ENCODE assay signal across 15 mouse cellular contexts in genomic region chr11:97560210-97560963, GRCm38 (mm10). TPM values are rescaled to one million over a fixed set of nuclear protein-coding genes. Genes with fewer than 3 reads are reported as not detected.
DNase-seq lines count a peak whose midpoint lies in the region; ATAC-seq lines count a peak whose summit lies in the region.
"Had no signal": no experiment of that assay in that cellular context is flagged by ENCODE, and none has a peak within 500 bp of the region (broad histone marks: within the 10 kb centered on the region; RNA-seq: fewer than 3 reads in every experiment).

No protein-coding gene starts in this region.

- no peak for ATAC-seq in forebrain, embryonic 13.5 days
- no peak for ATAC-seq in midbrain, embryonic 11.5 days (ENCODE audit: low FRiP score)
- ATAC-seq in forebrain, embryonic 16.5 days, result 0 out of 2 replicates have a peak, but pooled peaks have one; percentile 13
- ATAC-seq in midbrain, embryonic 13.5 days, result peak; percentile 10; the same call in 1 of the 2 replicates

- H3K36me3 ChIP-seq in forebrain, embryonic 13.5 days (ENCODE audit: poor library complexity, severe bottlenecking), result no peaks in the 10 kb centered on the region; the same call in 1 of the 2 replicates
- no peaks in the 10 kb centered on the region for H3K36me3 ChIP-seq in forebrain, embryonic 10.5 days (replicated peaks)
- H3K36me3 ChIP-seq in midbrain, embryonic 10.5 days, result no peaks in the 10 kb centered on the region
- no peaks in the 10 kb centered on the region for H3K36me3 ChIP-seq in midbrain, embryonic 11.5 days (ENCODE audit: control insufficient read depth, insufficient read depth, low read length)
- H3K36me3 ChIP-seq in forebrain, embryonic 16.5 days (ENCODE audit: control insufficient read depth, insufficient read depth), result no peaks in the 10 kb centered on the region
- no peaks in the 10 kb centered on the region for H3K36me3 ChIP-seq in midbrain, embryonic 13.5 days
- H3K36me3 ChIP-seq: embryonic facial prominence, embryonic 12.5 days; G1E; limb, embryonic 15.5 days; stomach, embryonic 15.5 days had no signal

- peaks cover 89% of the 10 kb centered on the region for H3K4me1 ChIP-seq in forebrain, embryonic 13.5 days
- H3K4me1 ChIP-seq in forebrain, embryonic 10.5 days, result peaks cover 87% of the 10 kb centered on the region
- peaks cover 97% of the 10 kb centered on the region for H3K4me1 ChIP-seq in midbrain, embryonic 10.5 days
- H3K4me1 ChIP-seq in midbrain, embryonic 11.5 days (ENCODE audit: control insufficient read depth, insufficient read depth, low read length), result peaks cover 43% of the 10 kb centered on the region
- peaks cover 66% of the 10 kb centered on the region for H3K4me1 ChIP-seq in forebrain, embryonic 16.5 days (replicated peaks; ENCODE audit: control insufficient read depth, insufficient read depth, low read length)
- peaks cover 97% of the 10 kb centered on the region for H3K4me1 ChIP-seq in midbrain, embryonic 13.5 days (replicated peaks)
- H3K4me1 ChIP-seq: stomach, embryonic 15.5 days had no signal

- 25% methylated on average over 17 of the region's 17 CpGs for WGBS in forebrain, embryonic 13.5 days
- WGBS in forebrain, embryonic 10.5 days, result 30% methylated on average over 17 of the region's 17 CpGs
- WGBS in midbrain, embryonic 10.5 days, result 36% methylated on average over 17 of the region's 17 CpGs
- 31% methylated on average over 17 of the region's 17 CpGs for WGBS in midbrain, embryonic 11.5 days
- 28% methylated on average over 17 of the region's 17 CpGs for WGBS in forebrain, embryonic 16.5 days
- 32% methylated on average over 17 of the region's 17 CpGs for WGBS in midbrain, embryonic 13.5 days

- no peaks in the 10 kb centered on the region for H3K9me3 ChIP-seq in forebrain, embryonic 13.5 days (replicated peaks)
- H3K9me3 ChIP-seq in forebrain, embryonic 10.5 days, result no peaks in the 10 kb centered on the region
- no peaks in the 10 kb centered on the region for H3K9me3 ChIP-seq in midbrain, embryonic 10.5 days (replicated peaks)
- H3K9me3 ChIP-seq in midbrain, embryonic 11.5 days (ENCODE audit: control insufficient read depth, low read length), result no peaks in the 10 kb centered on the region
- no peaks in the 10 kb centered on the region for H3K9me3 ChIP-seq in forebrain, embryonic 16.5 days (ENCODE audit: control insufficient read depth, low read length)
- no peaks in the 10 kb centered on the region for H3K9me3 ChIP-seq in midbrain, embryonic 13.5 days
- H3K9me3 ChIP-seq: embryonic facial prominence, embryonic 12.5 days; G1E; limb, embryonic 15.5 days; stomach, embryonic 15.5 days had no signal

- peak overlapping the region; percentile 17 for H3K4me2 ChIP-seq in forebrain, embryonic 13.5 days
- no peak overlapping the region for H3K4me2 ChIP-seq in midbrain, embryonic 11.5 days
- H3K4me2 ChIP-seq in forebrain, embryonic 16.5 days (ENCODE audit: low read length), result no peak overlapping the region
- peak overlapping the region; percentile 11; the same call in 1 of the 2 replicates for H3K4me2 ChIP-seq in midbrain, embryonic 13.5 days (replicated peaks)
- H3K4me2 ChIP-seq: embryonic facial prominence, embryonic 12.5 days; limb, embryonic 15.5 days; stomach, embryonic 15.5 days had no signal

- no peak for DNase-seq in forebrain, embryonic 10.5 days (ENCODE audit: extremely low spot score, low spot score)
- DNase-seq in midbrain, embryonic 10.5 days (ENCODE audit: low spot score), result no peak
- DNase-seq in midbrain, embryonic 11.5 days (ENCODE audit: low spot score, missing footprints), result no peak
- no peak for DNase-seq in Muller cell, postnatal 12 days (ENCODE audit: inconsistent ontology term)
- no peak for DNase-seq in lung, postnatal 25 days (ENCODE audit: low spot score)
- DNase-seq: cerebellum, adult 9-10 months; kidney, adult 8-10 months; lung, adult 2 months had no signal

- no peaks in the 10 kb centered on the region for H3K27me3 ChIP-seq in forebrain, embryonic 13.5 days
- H3K27me3 ChIP-seq in forebrain, embryonic 10.5 days (ENCODE audit: poor library complexity, severe bottlenecking), result peaks cover 88% of the 10 kb centered on the region
- H3K27me3 ChIP-seq in midbrain, embryonic 10.5 days (ENCODE audit: low read depth, poor library complexity, severe bottlenecking), result peaks cover 93% of the 10 kb centered on the region
- peaks cover 14% of the 10 kb centered on the region; the same call in 1 of the 2 replicates for H3K27me3 ChIP-seq in midbrain, embryonic 11.5 days (ENCODE audit: control insufficient read depth, insufficient read depth, low read length)
- H3K27me3 ChIP-seq in forebrain, embryonic 16.5 days (replicated peaks; ENCODE audit: control insufficient read depth, insufficient read depth, low read length), result no peaks in the 10 kb centered on the region
- H3K27me3 ChIP-seq in midbrain, embryonic 13.5 days, result no peaks in the 10 kb centered on the region

- no peak overlapping the region for H3K4me3 ChIP-seq in forebrain, embryonic 13.5 days
- H3K4me3 ChIP-seq in forebrain, embryonic 10.5 days, result no peak overlapping the region
- no peak overlapping the region for H3K4me3 ChIP-seq in midbrain, embryonic 10.5 days
- no peak overlapping the region for H3K4me3 ChIP-seq in midbrain, embryonic 11.5 days (ENCODE audit: low read depth, low read length)
- no peak overlapping the region for H3K4me3 ChIP-seq in forebrain, embryonic 16.5 days (replicated peaks; ENCODE audit: low read length)
- no peak overlapping the region for H3K4me3 ChIP-seq in midbrain, embryonic 13.5 days (replicated peaks)
- H3K4me3 ChIP-seq: embryonic facial prominence, embryonic 12.5 days; limb, embryonic 15.5 days; stomach, embryonic 15.5 days had no signal

- H3K27ac ChIP-seq in forebrain, embryonic 13.5 days, result peak overlapping the region; percentile 48
- no peak overlapping the region; the same call in 1 of the 2 replicates for H3K27ac ChIP-seq in forebrain, embryonic 10.5 days
- 0 out of 2 replicates have a peak overlapping the region, but pooled peaks have one; percentile 10 for H3K27ac ChIP-seq in midbrain, embryonic 10.5 days (replicated peaks)
- no peak overlapping the region for H3K27ac ChIP-seq in midbrain, embryonic 11.5 days (ENCODE audit: low read depth, low read length)
- 0 out of 2 replicates have a peak overlapping the region, but pooled peaks have one; percentile 25 for H3K27ac ChIP-seq in forebrain, embryonic 16.5 days (ENCODE audit: low read length)
- H3K27ac ChIP-seq in midbrain, embryonic 13.5 days, result peak overlapping the region; percentile 68
- H3K27ac ChIP-seq: embryonic facial prominence, embryonic 12.5 days; limb, embryonic 15.5 days; stomach, embryonic 15.5 days had no signal

- peak overlapping the region; percentile 47 for H3K9ac ChIP-seq in forebrain, embryonic 13.5 days
- H3K9ac ChIP-seq in midbrain, embryonic 11.5 days (ENCODE audit: low read length), result no peak overlapping the region
- H3K9ac ChIP-seq in forebrain, embryonic 16.5 days (replicated peaks; ENCODE audit: low read depth, low read length), result no peak overlapping the region
- peak overlapping the region; percentile 8; the same call in 1 of the 2 replicates for H3K9ac ChIP-seq in midbrain, embryonic 13.5 days (replicated peaks)
- H3K9ac ChIP-seq: embryonic facial prominence, embryonic 12.5 days; limb, embryonic 15.5 days; stomach, embryonic 15.5 days had no signal

RNA-seq across cellular contexts. Expression of gene Srcin1, which starts 15.6 kb away (rescaled TPM):
- 5.6 and 6.4 TPM in 2 replicates for polyA plus RNA-seq in forebrain, embryonic 13.5 days (2015; fragmentation: Nextera tagmentation; extraction: Ambion mirVana)
- polyA plus RNA-seq in forebrain, embryonic 10.5 days (2016; fragmentation: Nextera tagmentation; extraction: Ambion mirVana), result 0.91 and 1.1 TPM in 2 replicates
- polyA plus RNA-seq in midbrain, embryonic 10.5 days (2016; fragmentation: Nextera tagmentation; extraction: Ambion mirVana), result 0.89 and 1.6 TPM in 2 replicates
- polyA plus RNA-seq in midbrain, embryonic 11.5 days (2014; fragmentation: Nextera tagmentation; extraction: Ambion mirVana), result 1.7 and 2.2 TPM in 2 replicates
- polyA plus RNA-seq in forebrain, embryonic 16.5 days (2015; fragmentation: Nextera tagmentation; extraction: Ambion mirVana), result 7.0 and 9.9 TPM in 2 replicates
- polyA plus RNA-seq in midbrain, embryonic 13.5 days (2015; fragmentation: Nextera tagmentation; extraction: Ambion mirVana), result 7.0 and 8.5 TPM in 2 replicates

Comparison
In these comparisons a context has a peak if more than half of its experiments do, and no peak if none do; other contexts are left out.
1. ATAC-seq: peak in forebrain, embryonic 16.5 days (single experiment) and midbrain, embryonic 13.5 days (single experiment); none in forebrain, embryonic 13.5 days (single experiment) and midbrain, embryonic 11.5 days (single experiment).
2. H3K27ac ChIP-seq: peak in forebrain, embryonic 13.5 days (single experiment), midbrain, embryonic 10.5 days (single experiment), forebrain, embryonic 16.5 days (single experiment) and midbrain, embryonic 13.5 days (single experiment); none in forebrain, embryonic 10.5 days (single experiment) and midbrain, embryonic 11.5 days (single experiment).
3. H3K4me2 ChIP-seq: peak in forebrain, embryonic 13.5 days (single experiment) and midbrain, embryonic 13.5 days (single experiment); none in midbrain, embryonic 11.5 days (single experiment) and forebrain, embryonic 16.5 days (single experiment).
4. H3K9ac ChIP-seq: peak in forebrain, embryonic 13.5 days (single experiment) and midbrain, embryonic 13.5 days (single experiment); none in midbrain, embryonic 11.5 days (single experiment) and forebrain, embryonic 16.5 days (single experiment).